Mouse (Mus musculus) gastrocnemius, postnatal 36 days (tissue): ENCODE results near the gene Olfr968. TPM values are rescaled to one million over a fixed set of nuclear protein-coding genes. Genes with fewer than 3 reads are reported as not detected.

ENCODE experiments used
- DNase-seq, 2 experiments: peaks; one replicate each; pipeline ENCODE4 v3.0.0; 2022
- intact Hi-C: fragments of 180-260 bp; cut with DNase I; formaldehyde crosslinking; loops from one replicate; pipeline ENCODE4 v1.15.1; 2025
- long read RNA-seq, 2 experiments: library from polyadenylated mRNA; stranded (forward); transcript quantifications; one replicate each; pipeline ENCODE4 v2.0.0; 2021
- total RNA-seq, 2 experiments: library from RNA; stranded (reverse); gene quantifications; 2 replicates each; pipeline ENCODE4 v1.2.3; 2021

Gene Olfr968
- total RNA-seq: not detected
- long read RNA-seq, experiment 1: 0 reads
- long read RNA-seq, experiment 2: 0 reads

DNA sequence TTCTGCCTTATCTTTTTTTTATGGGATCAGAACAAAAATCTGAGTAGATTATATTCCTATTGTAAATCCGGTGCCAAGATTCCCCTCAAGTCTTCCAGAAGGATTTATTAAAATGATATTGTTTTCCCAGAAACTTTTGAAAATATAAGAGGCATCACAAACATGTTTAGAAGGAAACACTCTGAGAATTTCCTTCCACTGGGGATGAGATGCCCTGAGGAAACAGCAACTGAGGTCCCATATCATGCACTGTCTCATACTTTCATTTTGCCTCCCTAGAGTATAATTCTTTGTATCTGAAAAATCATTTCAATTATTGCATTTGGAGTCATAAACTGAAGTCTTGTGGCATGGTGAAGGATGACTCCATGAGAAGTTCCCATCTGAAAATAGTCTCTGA is at the start of gene Olfr968:
TSS of gene Olfr968 (minus strand) at position 101 of the 400 bp plus-strand sequence.
- DNase-seq: no peak
- intact Hi-C loops: no loop called here

GRCm38 (mm10) chr9:39808560-39808959 is 25.5 kb upstream of the Olfr968 start, which contains the start of gene Olfr970:
TSS of gene Olfr970 (plus strand) at chr9:39808860.
- intact Hi-C loops: no loop called here

GRCm38 (mm10) chr9:39790558-39790957 is 7.5 kb upstream of the Olfr968 start, which contains the start of gene Olfr969:
TSS of gene Olfr969 (plus strand) at chr9:39790945.
- DNase-seq: no peak
- intact Hi-C loops: no loop called here

More at GRCm38 (mm10) chr9:39808560-39808959, 25.5 kb upstream of the Olfr968 start, which contains the start of gene Olfr970:
- DNase-seq: no peak

- intact Hi-C loops: no loop called here
Observed at GRCm38 (mm10) chr9:39746428-39746827, 36.6 kb downstream of the Olfr968 start.

DNA sequence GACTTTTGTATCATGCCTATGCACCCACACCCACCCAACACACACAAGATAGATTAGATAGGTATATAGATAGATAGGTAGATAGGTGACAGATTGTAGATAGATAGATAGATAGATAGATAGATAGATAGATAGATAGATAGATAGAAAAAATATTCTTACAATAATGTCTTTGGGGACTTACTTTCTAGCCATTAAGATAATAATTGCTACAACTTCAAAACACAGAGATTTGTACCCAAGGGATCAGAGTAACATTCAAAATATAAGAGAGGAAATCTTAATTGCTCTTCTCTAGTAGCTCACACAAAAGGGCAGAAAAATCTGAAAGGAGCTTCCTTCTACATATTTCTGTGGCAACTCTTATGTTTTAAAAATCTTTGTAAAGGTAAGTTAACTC is 37.1 kb downstream of the Olfr968 start, which contains the start of gene Olfr967:
TSS of gene Olfr967 (plus strand) at position 301 of the 400 bp plus-strand sequence.
- intact Hi-C loops: no loop called here
- no peak for DNase-seq

More at GRCm38 (mm10) chr9:39746428-39746827, 36.6 kb downstream of the Olfr968 start:
- no peak for DNase-seq

- no peak for DNase-seq
- intact Hi-C loops: no loop called here
Observed at GRCm38 (mm10) chr9:39740741-39741140, 42.3 kb downstream of the Olfr968 start.

- no peak for DNase-seq
- intact Hi-C loops: no loop called here
Observed at GRCm38 (mm10) chr9:39730678-39731077, 52.4 kb downstream of the Olfr968 start, which contains the start of gene Olfr150. TSS of gene Olfr150 (plus strand) at chr9:39730978.

Other genes with a start within 250 kb of the Olfr968 start
- not detected for gene Olfr958, start 229.2 kb downstream of the Olfr968 start, total RNA-seq
- not detected for gene Olfr959, start 207.7 kb downstream of the Olfr968 start, total RNA-seq
- gene AW551984, start 178.8 kb downstream of the Olfr968 start, total RNA-seq: 1 to 10 TPM in 1 of 2 experiments, under 1 TPM in 1; 0.92 to 1.3 TPM
- gene Olfr148, start 172.6 kb downstream of the Olfr968 start, total RNA-seq: not detected
- not detected for gene Olfr960, start 161.9 kb downstream of the Olfr968 start, total RNA-seq
- not detected for gene Olfr961, start 138.2 kb downstream of the Olfr968 start, total RNA-seq
- not detected for gene Olfr963, start 116.0 kb downstream of the Olfr968 start, total RNA-seq
- not detected for gene Olfr149, start 76.1 kb downstream of the Olfr968 start, total RNA-seq
- not detected for gene Olfr965, start 71.9 kb downstream of the Olfr968 start, total RNA-seq
- not detected for gene Olfr150, start 52.3 kb downstream of the Olfr968 start, total RNA-seq
- not detected for gene Olfr967, start 37.0 kb downstream of the Olfr968 start, total RNA-seq
- gene Olfr969, start 7.7 kb upstream of the Olfr968 start, total RNA-seq: not detected
- not detected for gene Olfr970, start 25.6 kb upstream of the Olfr968 start, total RNA-seq
- not detected for gene Olfr971, start 53.6 kb upstream of the Olfr968 start, total RNA-seq
- not detected for gene Olfr972, start 83.2 kb upstream of the Olfr968 start, total RNA-seq
- gene Olfr229, start 124.1 kb upstream of the Olfr968 start, total RNA-seq: not detected
- gene Olfr974, start 154.2 kb upstream of the Olfr968 start, total RNA-seq: not detected
- gene Olfr975, start 168.8 kb upstream of the Olfr968 start, total RNA-seq: not detected
- gene Olfr976, start 177.9 kb upstream of the Olfr968 start, total RNA-seq: not detected
- not detected for gene Olfr978, start 208.9 kb upstream of the Olfr968 start, total RNA-seq
- not detected for gene Olfr979, start 220.2 kb upstream of the Olfr968 start, total RNA-seq
- gene Olfr980, start 226.3 kb upstream of the Olfr968 start, total RNA-seq: not detected
- not detected for gene Olfr981, start 238.2 kb upstream of the Olfr968 start, total RNA-seq